Mouse (Mus musculus) midbrain, embryonic 10.5 days (tissue): ENCODE measurements around the gene Mnat1. TPM values are rescaled to one million over a fixed set of nuclear protein-coding genes. Genes with fewer than 3 reads are reported as not detected.

Experiments
- DNase-seq: peaks from one replicate; pipeline ENCODE4 v3.0.0-alpha.2; 2017; ENCODE audit warnings: low spot score
- H3K27ac ChIP-seq: fragments of 300-500 bp; sonication (generic); replicated peaks from 2 replicates; pipeline ENCODE4 v1.5.1; 2016; ENCODE audit warnings: mild to moderate bottlenecking
- H3K27me3 ChIP-seq: fragments of 300-500 bp; sonication (generic); 2 replicates; pipeline ENCODE4 v1.6.1; 2016; ENCODE audit warnings: low read depth, mild to moderate bottlenecking; ENCODE audit not compliant: poor library complexity, severe bottlenecking
- H3K36me3 ChIP-seq: fragments of 300-500 bp; sonication (generic); 2 replicates; pipeline ENCODE4 v1.6.1; 2016; ENCODE audit warnings: mild to moderate bottlenecking, moderate library complexity
- H3K4me1 ChIP-seq: fragments of 300-500 bp; sonication (generic); 2 replicates; pipeline ENCODE4 v1.6.1; 2016
- H3K4me3 ChIP-seq: fragments of 300-500 bp; sonication (generic); 2 replicates; pipeline ENCODE4 v1.5.1; 2016; ENCODE audit warnings: mild to moderate bottlenecking, moderate library complexity
- H3K9me3 ChIP-seq: fragments of 300-500 bp; sonication (generic); replicated peaks from 2 replicates; pipeline ENCODE4 v1.6.1; 2016; ENCODE audit warnings: mild to moderate bottlenecking
- WGBS: fragments of 180-500 bp; shearing (Covaris S2); methylation state at CpG from one replicate; pipeline ENCODE4 v1.1.7; 2016; 5-methylcytosine and 5-hydroxymethylcytosine counted together
- polyA plus RNA-seq: library from polyadenylated mRNA; unstranded; fragments of >200 nt; fragmentation: Nextera tagmentation; extraction: Ambion mirVana; gene quantifications from 2 replicates; pipeline ENCODE4 v1.2.1, GENCODE M21; 2016

Mnat1 gene
- polyA plus RNA-seq, 1 experiment from 2014 or later: 35.3 TPM

GRCm38 (mm10) chr12:73210454-73210853, 86.9 kb downstream of the Mnat1 start:
- no peaks in the 10 kb centered on the region for H3K36me3 ChIP-seq
- 93% methylated on average over 3 of the region's 3 CpGs for WGBS
- DNase-seq: no peak
- no peaks in the 10 kb centered on the region for H3K27me3 ChIP-seq
- H3K4me1 ChIP-seq: 0 out of 2 replicates have a peak, but pooled peaks cover 3% of the 10 kb centered on the region
- H3K4me3 ChIP-seq: no peak overlapping the region
- no peak overlapping the region for H3K27ac ChIP-seq
- H3K9me3 ChIP-seq: no peaks in the 10 kb centered on the region

GRCm38 (mm10) chr12:73215773-73216172, 92.3 kb downstream of the Mnat1 start:
- Histone ChIP-seq H3K4me3 (no peak overlapping the region), H3K36me3 (peaks cover 20% of the 10 kb centered on the region), H3K27ac (no peak overlapping the region), H3K4me1 (no peaks in the 10 kb centered on the region), H3K27me3 (no peaks in the 10 kb centered on the region), H3K9me3 (no peaks in the 10 kb centered on the region)
- WGBS: 90% methylated on average over 5 of the region's 5 CpGs
- DNase-seq: no peak

GRCm38 (mm10) chr12:73218632-73219031, 95.1 kb downstream of the Mnat1 start:
- H3K4me1 ChIP-seq: no peaks in the 10 kb centered on the region
- no peak overlapping the region for H3K4me3 ChIP-seq
- no peaks in the 10 kb centered on the region for H3K27me3 ChIP-seq
- no peak for DNase-seq
- peaks cover 20% of the 10 kb centered on the region for H3K36me3 ChIP-seq
- H3K9me3 ChIP-seq: no peaks in the 10 kb centered on the region
- 89% methylated on average over 5 of the region's 5 CpGs for whole genome bisulfite sequencing
- no peak overlapping the region for H3K27ac ChIP-seq

- 90% methylated on average over 3 of the region's 3 CpGs for WGBS
- DNase-seq: no peak
- Histone ChIP-seq H3K4me1 (no peaks in the 10 kb centered on the region), H3K9me3 (no peaks in the 10 kb centered on the region), H3K4me3 (no peak overlapping the region), H3K27ac (no peak overlapping the region), H3K27me3 (no peaks in the 10 kb centered on the region), H3K36me3 (peaks cover 23% of the 10 kb centered on the region)
Measured at GRCm38 (mm10) chr12:73221235-73221634, 97.7 kb downstream of the Mnat1 start.

- H3K27me3 ChIP-seq: no peaks in the 10 kb centered on the region
- H3K27ac ChIP-seq: no peak overlapping the region
- no peaks in the 10 kb centered on the region for H3K4me1 ChIP-seq
- H3K4me3 ChIP-seq: no peak overlapping the region
- no peak for DNase-seq
- peaks cover 19% of the 10 kb centered on the region for H3K36me3 ChIP-seq
- no peaks in the 10 kb centered on the region for H3K9me3 ChIP-seq
- 79% methylated on average over 6 of the region's 6 CpGs for WGBS
Measured at GRCm38 (mm10) chr12:73223872-73224271, 100.4 kb downstream of the Mnat1 start.

- H3K27me3 ChIP-seq: no peaks in the 10 kb centered on the region
- 98% methylated on average over 3 of the region's 3 CpGs for WGBS
- no peaks in the 10 kb centered on the region for H3K9me3 ChIP-seq
- DNase-seq: no peak
- H3K36me3 ChIP-seq: 0 out of 2 replicates have a peak, but pooled peaks cover 4% of the 10 kb centered on the region
- no peak overlapping the region for H3K4me3 ChIP-seq
- no peaks in the 10 kb centered on the region for H3K4me1 ChIP-seq
- H3K27ac ChIP-seq: no peak overlapping the region
Measured at GRCm38 (mm10) chr12:73228427-73228826, 104.9 kb downstream of the Mnat1 start.

- H3K4me3 ChIP-seq: no peak overlapping the region
Measured at GRCm38 (mm10) chr12:73230196-73230595, 106.7 kb downstream of the Mnat1 start.

GRCm38 (mm10) chr12:73231552-73231951, 108.0 kb downstream of the Mnat1 start:
- Histone ChIP-seq H3K4me3 (no peak overlapping the region), H3K9me3 (no peaks in the 10 kb centered on the region), H3K27me3 (no peaks in the 10 kb centered on the region), H3K27ac (no peak overlapping the region), H3K36me3 (0 out of 2 replicates have a peak, but pooled peaks cover 2% of the 10 kb centered on the region), H3K4me1 (no peaks in the 10 kb centered on the region)
- DNase-seq: no peak

More at GRCm38 (mm10) chr12:73230196-73230595, 106.7 kb downstream of the Mnat1 start:
- no peaks in the 10 kb centered on the region for H3K9me3 ChIP-seq
- no peaks in the 10 kb centered on the region for H3K27me3 ChIP-seq
- no peak for DNase-seq
- no peak overlapping the region for H3K27ac ChIP-seq
- 0 out of 2 replicates have a peak, but pooled peaks cover 4% of the 10 kb centered on the region for H3K36me3 ChIP-seq
- H3K4me1 ChIP-seq: no peaks in the 10 kb centered on the region

GRCm38 (mm10) chr12:73232586-73232985, 109.1 kb downstream of the Mnat1 start:
- WGBS: 85% methylated on average over 2 of the region's 2 CpGs
- no peak overlapping the region for H3K4me3 ChIP-seq
- H3K27ac ChIP-seq: no peak overlapping the region
- no peaks in the 10 kb centered on the region for H3K9me3 ChIP-seq
- H3K27me3 ChIP-seq: no peaks in the 10 kb centered on the region
- no peak for DNase-seq
- H3K4me1 ChIP-seq: no peaks in the 10 kb centered on the region
- H3K36me3 ChIP-seq: 0 out of 2 replicates have a peak, but pooled peaks cover 2% of the 10 kb centered on the region

GRCm38 (mm10) chr12:73241960-73242359, 118.4 kb downstream of the Mnat1 start:
- WGBS: 74% methylated on average over 10 of the region's 10 CpGs
- DNase-seq: no peak
- Histone ChIP-seq H3K27me3 (no peaks in the 10 kb centered on the region), H3K4me3 (no peak overlapping the region), H3K36me3 (no peaks in the 10 kb centered on the region), H3K9me3 (no peaks in the 10 kb centered on the region), H3K4me1 (0 out of 2 replicates have a peak, but pooled peaks cover 3% of the 10 kb centered on the region), H3K27ac (0 out of 2 replicates have a peak overlapping the region, but pooled peaks have one; percentile 28)

- H3K4me1 ChIP-seq: 0 out of 2 replicates have a peak, but pooled peaks cover 3% of the 10 kb centered on the region
- no peaks in the 10 kb centered on the region for H3K36me3 ChIP-seq
- H3K27me3 ChIP-seq: no peaks in the 10 kb centered on the region
- H3K4me3 ChIP-seq: no peak overlapping the region
- no peak overlapping the region for H3K27ac ChIP-seq
- DNase-seq: no peak
- H3K9me3 ChIP-seq: no peaks in the 10 kb centered on the region
- WGBS: 81% methylated on average over 5 of the region's 5 CpGs
Measured at GRCm38 (mm10) chr12:73245687-73246086, 122.2 kb downstream of the Mnat1 start.

- H3K4me3 ChIP-seq: no peak overlapping the region
- H3K27ac ChIP-seq: no peak overlapping the region
- 88% methylated on average over 2 of the region's 2 CpGs for WGBS
Measured at GRCm38 (mm10) chr12:73255006-73255405, 131.5 kb downstream of the Mnat1 start.

GRCm38 (mm10) chr12:73259269-73259668, 135.8 kb downstream of the Mnat1 start:
- Histone ChIP-seq H3K27ac (no peak overlapping the region), H3K9me3 (peaks cover 6% of the 10 kb centered on the region), H3K4me1 (no peaks in the 10 kb centered on the region), H3K36me3 (no peaks in the 10 kb centered on the region), H3K27me3 (no peaks in the 10 kb centered on the region), H3K4me3 (no peak overlapping the region)
- 93% methylated on average over 6 of the region's 6 CpGs for WGBS
- no peak for DNase-seq

More at GRCm38 (mm10) chr12:73255006-73255405, 131.5 kb downstream of the Mnat1 start:
- Histone ChIP-seq H3K36me3 (no peaks in the 10 kb centered on the region), H3K27me3 (no peaks in the 10 kb centered on the region), H3K9me3 (no peaks in the 10 kb centered on the region), H3K4me1 (no peaks in the 10 kb centered on the region)
- DNase-seq: no peak

- H3K36me3 ChIP-seq: no peaks in the 10 kb centered on the region
- no peak for DNase-seq
- no peak overlapping the region for H3K27ac ChIP-seq
- H3K4me1 ChIP-seq: no peaks in the 10 kb centered on the region
- no peaks in the 10 kb centered on the region for H3K27me3 ChIP-seq
- H3K4me3 ChIP-seq: no peak overlapping the region
- WGBS: 96% methylated on average over 1 of the region's 1 CpGs
- peaks cover 6% of the 10 kb centered on the region for H3K9me3 ChIP-seq
Measured at GRCm38 (mm10) chr12:73260339-73260738, 136.8 kb downstream of the Mnat1 start.
